Mouse (Mus musculus) limb, embryonic 15.5 days (tissue): Measurements from ENCODE around the gene Poldip3. TPM values are rescaled to one million over a fixed set of nuclear protein-coding genes. Genes with fewer than 3 reads are reported as not detected.

Experiments used
- ATAC-seq: fragments of 200-750 bp; cut with Nextera tagmentation; 2 replicates; pipeline ENCODE4 v1.8.0; 2017; ENCODE audit warnings: low read depth, moderate TSS enrichment; ENCODE audit not compliant: insufficient number of reproducible peaks, low FRiP score, low TSS enrichment
- H3K27ac ChIP-seq: fragments of 300-500 bp; sonication (generic); 2 replicates; pipeline ENCODE4 v1.5.1; 2015; ENCODE audit warnings: moderate library complexity, mild to moderate bottlenecking, inconsistent platforms
- H3K27me3 ChIP-seq: fragments of 300-500 bp; sonication (generic); 2 replicates; pipeline ENCODE4 v1.6.1; 2015; ENCODE audit warnings: inconsistent platforms
- H3K36me3 ChIP-seq: fragments of 300-500 bp; sonication (generic); 2 replicates; pipeline ENCODE4 v1.6.1; 2015; ENCODE audit warnings: inconsistent platforms
- H3K4me1 ChIP-seq: fragments of 300-500 bp; sonication (generic); 2 replicates; pipeline ENCODE4 v1.6.1; 2015; ENCODE audit warnings: inconsistent platforms
- H3K4me2 ChIP-seq: fragments of 300-500 bp; sonication (generic); 2 replicates; pipeline ENCODE4 v1.6.1; 2015; ENCODE audit warnings: mild to moderate bottlenecking, inconsistent platforms
- H3K4me3 ChIP-seq: fragments of 300-500 bp; sonication (generic); 2 replicates; pipeline ENCODE4 v1.5.1; 2015; ENCODE audit warnings: mild to moderate bottlenecking, inconsistent platforms
- H3K9ac ChIP-seq: fragments of 300-500 bp; sonication (generic); 2 replicates; pipeline ENCODE4 v1.6.1; 2015; ENCODE audit warnings: inconsistent platforms
- H3K9me3 ChIP-seq: fragments of 300-500 bp; sonication (generic); 2 replicates; pipeline ENCODE4 v1.6.1; 2016; ENCODE audit warnings: inconsistent platforms
- WGBS: fragments of 180-500 bp; shearing (Covaris S2); methylation state at CpG from one replicate; pipeline ENCODE4 v1.1.7; 2015; 5-methylcytosine and 5-hydroxymethylcytosine counted together
- polyA plus RNA-seq: library from polyadenylated mRNA; unstranded; fragments of >200 nt; fragmentation: Nextera tagmentation; extraction: Ambion mirVana; gene quantifications from 2 replicates; pipeline ENCODE4 v1.2.1, GENCODE M21; 2015

Poldip3 gene
- polyA plus RNA-seq: 134 and 137 TPM in 2 replicates

DNA sequence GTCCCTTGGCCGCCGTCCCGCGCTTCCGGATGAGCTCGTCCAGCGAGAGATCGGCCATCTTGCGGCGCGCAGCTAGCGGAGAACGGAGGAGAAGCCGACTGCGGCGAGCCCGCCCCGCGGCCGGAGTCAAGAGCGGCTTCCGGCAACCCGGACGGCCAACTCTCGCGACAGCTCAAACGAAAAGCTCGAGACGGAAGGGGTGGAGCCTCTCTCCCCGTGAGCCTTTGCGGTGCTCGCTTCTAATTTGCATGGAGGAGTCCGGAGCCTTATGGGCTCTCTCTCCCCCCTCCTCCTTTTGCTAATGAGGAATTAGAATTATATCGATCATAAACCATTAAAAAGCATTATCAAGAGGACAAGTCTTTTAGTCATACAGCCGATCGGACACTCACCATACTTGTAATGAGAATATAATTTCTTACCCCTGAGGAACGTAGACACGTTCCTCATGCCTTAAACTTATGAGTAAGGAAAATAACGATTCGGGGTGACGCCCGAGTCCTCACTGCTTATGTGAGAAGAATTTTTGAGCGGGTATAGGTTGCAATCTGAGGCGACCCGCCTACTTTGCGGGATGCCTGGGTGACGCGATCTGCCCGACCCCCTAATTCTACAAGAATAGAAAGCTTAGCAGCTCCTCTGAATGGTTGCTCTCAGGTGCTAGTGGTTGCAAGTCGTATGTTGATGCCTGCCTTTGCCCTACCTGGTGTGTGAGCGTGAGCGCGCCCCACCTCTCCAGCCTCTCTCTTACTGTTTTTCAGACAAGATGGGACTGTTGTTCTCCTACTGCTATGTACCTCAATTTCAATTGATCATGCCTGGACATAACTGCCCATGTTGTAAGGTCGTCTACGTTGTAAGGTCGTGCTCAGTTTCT is at the start of gene Poldip3:
Poldip3 (minus strand) TSS at position 189 of the 877 bp plus-strand sequence.
- ATAC-seq: peak; percentile 92

DNA sequence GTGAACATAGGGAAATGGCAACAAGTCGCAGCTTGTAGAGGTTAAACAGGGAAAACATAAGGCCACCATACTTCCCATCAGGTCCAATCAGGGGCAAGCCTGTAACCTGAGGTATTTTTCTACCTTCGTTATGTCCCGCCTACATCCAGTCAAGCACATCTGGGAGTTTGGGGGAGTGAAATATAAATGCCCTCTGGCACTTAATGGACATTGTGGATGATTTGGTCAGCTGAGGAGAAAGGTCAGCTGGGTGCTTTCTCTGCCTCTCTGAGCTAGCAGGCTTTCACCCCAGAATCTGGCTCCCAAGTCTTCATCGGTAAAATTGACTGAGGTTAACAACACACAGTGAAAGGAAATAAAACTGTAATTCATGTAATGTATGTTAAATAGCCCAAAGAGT is 44.2 kb upstream of the Poldip3 start:
- Histone ChIP-seq H3K9me3 (no peaks in the 10 kb centered on the region), H3K36me3 (no peaks in the 10 kb centered on the region), H3K4me1 (no peaks in the 10 kb centered on the region), H3K4me2 (no peak overlapping the region), H3K27ac (no peak overlapping the region), H3K27me3 (no peaks in the 10 kb centered on the region), H3K9ac (no peak overlapping the region), H3K4me3 (no peak overlapping the region)
- no peak for ATAC-seq
- WGBS: 91% methylated on average over 4 of the region's 4 CpGs

More for the DNA sequence above, at the start of gene Poldip3:
- Histone ChIP-seq H3K36me3 (peaks cover 30% of the 10 kb centered on the region), H3K4me2 (peak within 1 kb of the TSS; percentile 73), H3K4me3 (peak within 1 kb of the TSS; percentile 88), H3K4me1 (peaks cover 13% of the 10 kb centered on the region), H3K9me3 (no peaks in the 10 kb centered on the region), H3K27ac (peak within 1 kb of the TSS; percentile 98), H3K9ac (peak within 1 kb of the TSS; percentile 96), H3K27me3 (no peaks in the 10 kb centered on the region)
- under 1% methylated on average over 56 of the region's 56 CpGs for WGBS

DNA sequence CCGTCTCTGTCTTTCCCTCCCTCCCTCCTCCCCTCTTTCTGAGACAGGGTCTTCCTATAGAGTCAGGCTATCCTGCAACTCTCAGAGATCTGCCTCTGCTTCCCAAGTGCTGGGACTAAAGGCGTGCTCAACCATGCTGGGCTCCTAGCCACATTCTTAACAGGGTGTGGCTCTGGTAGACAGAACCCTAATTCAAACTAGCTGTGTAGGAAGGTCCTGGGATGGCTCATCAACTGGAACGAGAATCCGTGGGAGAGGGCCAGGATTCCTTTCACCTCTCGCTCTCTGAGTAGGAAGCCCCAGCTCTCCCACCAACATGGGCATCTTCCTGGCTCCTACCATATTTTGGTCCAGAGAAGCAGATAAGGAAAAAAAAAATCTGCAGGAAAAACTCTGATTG is 33.2 kb upstream of the Poldip3 start:
- Histone ChIP-seq H3K27me3 (no peaks in the 10 kb centered on the region), H3K4me3 (no peak overlapping the region), H3K4me1 (no peaks in the 10 kb centered on the region), H3K4me2 (no peak overlapping the region), H3K9ac (no peak overlapping the region), H3K9me3 (no peaks in the 10 kb centered on the region), H3K27ac (no peak overlapping the region), H3K36me3 (no peaks in the 10 kb centered on the region)
- no peak for ATAC-seq
- 53% methylated on average over 5 of the region's 5 CpGs for WGBS

DNA sequence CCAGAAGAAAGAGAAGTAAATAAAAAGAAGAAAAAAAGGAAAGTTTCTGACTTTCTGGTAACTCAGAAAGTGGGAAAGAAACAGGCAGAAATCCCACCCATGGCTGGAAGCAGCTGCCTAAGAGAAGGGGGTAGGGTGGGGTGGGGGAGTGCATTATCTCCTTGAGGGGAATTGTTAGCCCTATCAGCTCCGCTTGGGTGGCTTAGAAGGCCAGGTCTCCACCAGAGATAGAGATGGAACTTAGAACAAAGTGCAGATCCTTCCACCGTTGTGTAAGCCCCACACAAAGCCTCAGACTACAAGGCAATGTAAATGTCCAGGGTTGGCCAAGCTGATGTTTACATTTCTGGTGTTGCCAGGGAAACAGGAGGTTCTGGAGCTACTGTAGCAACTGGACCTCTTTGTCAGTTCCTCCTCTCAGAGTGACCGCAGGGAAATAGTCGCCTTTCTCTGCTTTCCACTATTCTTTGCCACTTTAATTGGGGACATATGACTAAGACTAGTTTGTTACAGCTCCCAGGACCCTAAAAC is 32.7 kb upstream of the Poldip3 start:
- H3K9me3 ChIP-seq: no peaks in the 10 kb centered on the region
- H3K4me1 ChIP-seq: no peaks in the 10 kb centered on the region
- ATAC-seq: no peak
- no peaks in the 10 kb centered on the region for H3K27me3 ChIP-seq
- no peak overlapping the region for H3K4me3 ChIP-seq
- H3K27ac ChIP-seq: no peak overlapping the region
- no peak overlapping the region for H3K4me2 ChIP-seq
- no peaks in the 10 kb centered on the region for H3K36me3 ChIP-seq
- WGBS: 60% methylated on average over 4 of the region's 4 CpGs
- H3K9ac ChIP-seq: no peak overlapping the region

DNA sequence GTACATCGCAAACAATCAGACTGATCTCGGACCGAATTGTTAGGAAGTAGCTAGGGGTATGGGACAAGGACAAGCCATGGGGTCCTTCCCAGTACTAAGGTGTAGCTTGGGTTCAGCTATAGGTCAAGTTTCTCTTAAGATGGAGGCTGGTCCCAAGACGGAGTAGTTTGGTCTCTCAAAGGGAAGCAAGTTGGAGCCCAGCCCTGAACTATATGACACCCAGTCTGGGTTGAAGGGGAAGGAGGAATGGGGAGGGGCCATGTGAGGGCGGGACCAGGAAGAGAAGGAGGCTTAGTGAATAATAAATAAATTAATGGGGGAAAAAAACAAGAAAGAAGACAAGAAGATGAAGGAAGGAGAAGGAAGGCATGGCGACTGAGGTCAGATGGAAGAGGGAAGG is 30.8 kb upstream of the Poldip3 start:
- ATAC-seq: no peak

DNA sequence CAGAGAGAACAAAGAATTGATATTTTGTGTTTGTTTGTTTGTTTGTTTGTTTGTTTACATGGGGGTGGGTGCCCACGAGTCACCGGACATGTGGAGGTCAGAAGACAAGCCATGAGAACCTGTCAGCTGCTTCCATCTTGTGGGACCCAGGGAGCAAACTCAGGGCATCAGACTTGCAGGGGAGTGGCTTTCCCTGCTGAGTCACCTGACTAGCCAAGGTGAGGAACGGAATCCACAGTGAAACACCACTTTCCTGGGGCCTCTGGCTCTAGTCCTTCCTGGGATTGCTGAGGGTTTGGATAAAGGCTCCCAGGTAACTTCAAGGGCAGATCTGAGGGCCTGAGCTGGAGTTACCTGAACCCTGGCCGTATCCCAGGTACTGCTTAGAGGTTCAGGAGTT is 27.5 kb upstream of the Poldip3 start:
- H3K4me2 ChIP-seq: no peak overlapping the region
- no peaks in the 10 kb centered on the region for H3K36me3 ChIP-seq
- ATAC-seq: no peak
- no peak overlapping the region for H3K9ac ChIP-seq
- 80% methylated on average over 4 of the region's 4 CpGs for WGBS
- H3K9me3 ChIP-seq: no peaks in the 10 kb centered on the region
- H3K27ac ChIP-seq: no peak overlapping the region
- no peaks in the 10 kb centered on the region for H3K27me3 ChIP-seq
- H3K4me3 ChIP-seq: no peak overlapping the region
- peaks cover 9% of the 10 kb centered on the region for H3K4me1 ChIP-seq

More for the DNA sequence above, 30.8 kb upstream of the Poldip3 start:
- Histone ChIP-seq H3K9me3 (no peaks in the 10 kb centered on the region), H3K4me1 (no peaks in the 10 kb centered on the region), H3K36me3 (no peaks in the 10 kb centered on the region), H3K27me3 (no peaks in the 10 kb centered on the region), H3K27ac (no peak overlapping the region), H3K9ac (no peak overlapping the region), H3K4me3 (no peak overlapping the region), H3K4me2 (no peak overlapping the region)
- WGBS: 84% methylated on average over 6 of the region's 6 CpGs

DNA sequence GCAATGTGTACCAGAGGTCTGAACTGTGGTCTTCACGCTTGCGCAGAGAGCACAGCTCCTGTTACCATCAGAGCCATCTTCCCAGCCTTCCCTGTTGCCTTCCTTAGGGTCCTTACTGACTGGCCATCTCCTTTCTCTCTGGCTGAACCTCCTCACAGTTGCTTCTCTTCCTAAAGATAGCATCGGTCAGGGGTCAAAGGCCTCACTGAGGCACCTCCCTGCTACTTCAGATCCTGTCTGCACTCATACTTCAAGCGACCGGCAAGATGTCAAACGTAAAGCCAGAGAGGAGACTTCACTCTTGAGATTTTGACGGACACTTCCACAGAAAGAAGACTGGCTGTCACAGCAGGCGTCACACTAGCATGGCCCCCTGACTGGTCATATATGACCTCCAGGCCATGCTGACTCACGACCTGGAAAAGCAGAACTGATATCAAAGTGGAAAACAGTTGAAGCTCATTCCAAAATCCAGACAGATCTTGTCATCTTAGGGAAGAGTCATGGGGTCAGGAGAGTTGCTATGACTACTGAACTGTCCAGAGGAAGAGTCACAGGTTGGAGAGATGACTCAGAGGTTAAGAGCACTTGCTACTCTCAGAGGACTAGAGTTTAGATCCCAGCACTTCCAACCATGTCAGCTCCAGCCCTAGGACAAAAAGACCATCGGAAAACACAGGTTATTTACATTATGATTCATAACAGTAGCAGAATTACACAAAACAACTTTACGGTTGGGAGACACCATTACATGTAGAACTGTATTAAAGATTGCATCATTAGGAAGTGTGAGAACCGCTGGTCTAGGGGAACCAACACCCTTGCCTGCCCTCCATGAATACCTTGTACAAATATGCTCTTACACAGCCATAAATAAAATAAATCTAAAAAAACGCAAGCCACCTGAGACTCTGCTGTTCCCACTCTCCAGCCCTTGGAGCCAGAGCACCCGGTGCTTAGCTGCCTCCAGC is 25.0 kb upstream of the Poldip3 start:
- no peak overlapping the region for H3K4me2 ChIP-seq
- 91% methylated on average over 14 of the region's 14 CpGs for WGBS
- no peak overlapping the region for H3K27ac ChIP-seq
- H3K4me1 ChIP-seq: peaks cover 31% of the 10 kb centered on the region
- H3K9me3 ChIP-seq: no peaks in the 10 kb centered on the region
- H3K36me3 ChIP-seq: no peaks in the 10 kb centered on the region
- H3K27me3 ChIP-seq: no peaks in the 10 kb centered on the region
- no peak overlapping the region for H3K4me3 ChIP-seq
- H3K9ac ChIP-seq: no peak overlapping the region
- ATAC-seq: no peak

DNA sequence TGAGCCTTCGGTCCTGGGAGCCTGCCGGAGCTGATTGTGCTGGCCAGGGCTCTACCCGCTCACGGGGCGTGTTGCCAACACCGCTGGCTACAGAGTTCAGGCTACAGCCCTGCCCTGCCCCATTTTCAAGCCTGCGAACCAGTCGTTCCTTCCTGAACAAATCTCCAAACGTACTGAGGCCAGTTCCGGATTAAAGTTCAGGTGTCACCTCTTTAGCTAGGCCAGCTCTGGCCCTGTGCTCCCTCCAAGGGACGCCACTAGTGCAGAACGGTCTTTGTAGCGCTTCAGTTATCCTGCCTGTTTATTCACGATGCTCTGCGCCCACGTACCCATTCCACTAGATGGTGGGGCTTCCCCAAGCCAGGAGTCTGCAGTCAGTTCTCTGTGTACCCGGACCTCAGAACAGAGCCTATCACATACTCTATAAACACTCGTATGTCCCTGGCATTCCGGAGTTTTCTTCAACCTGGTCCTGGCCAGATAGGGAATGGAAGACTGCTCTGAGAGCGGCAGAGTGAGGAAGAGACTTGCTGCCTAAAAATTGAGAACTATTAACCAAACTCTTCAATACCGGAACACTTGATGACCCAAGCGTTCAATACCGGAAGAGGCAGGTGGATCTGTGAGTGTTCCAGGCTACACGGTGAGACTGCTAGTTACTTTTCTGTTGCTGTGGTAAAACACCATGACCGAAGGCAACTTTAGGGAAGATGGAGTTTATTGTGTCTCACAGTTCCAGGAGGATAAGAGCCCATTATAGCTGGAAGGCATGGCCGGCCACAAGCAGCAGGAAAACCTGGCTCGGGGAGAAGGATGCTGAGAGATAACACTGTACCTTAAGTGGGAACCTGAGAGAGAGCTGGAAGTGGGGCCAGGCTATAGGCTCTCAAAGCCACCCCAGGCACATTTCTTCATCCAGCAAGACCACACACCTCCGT is 23.6 kb upstream of the Poldip3 start, which contains the start of gene Cyb5r3:
Cyb5r3 (minus strand) TSS at position 101 of the 938 bp plus-strand sequence.
- Histone ChIP-seq H3K36me3 (no peaks in the 10 kb centered on the region), H3K27me3 (no peaks in the 10 kb centered on the region), H3K9ac (peak within 1 kb of the TSS; percentile 75), H3K9me3 (no peaks in the 10 kb centered on the region), H3K27ac (peak within 1 kb of the TSS; percentile 91), H3K4me3 (peak within 1 kb of the TSS; percentile 82), H3K4me2 (peak within 1 kb of the TSS; percentile 78), H3K4me1 (peaks cover 44% of the 10 kb centered on the region)
- peak; percentile 58 for ATAC-seq
- 35% methylated on average over 28 of the region's 28 CpGs for WGBS

DNA sequence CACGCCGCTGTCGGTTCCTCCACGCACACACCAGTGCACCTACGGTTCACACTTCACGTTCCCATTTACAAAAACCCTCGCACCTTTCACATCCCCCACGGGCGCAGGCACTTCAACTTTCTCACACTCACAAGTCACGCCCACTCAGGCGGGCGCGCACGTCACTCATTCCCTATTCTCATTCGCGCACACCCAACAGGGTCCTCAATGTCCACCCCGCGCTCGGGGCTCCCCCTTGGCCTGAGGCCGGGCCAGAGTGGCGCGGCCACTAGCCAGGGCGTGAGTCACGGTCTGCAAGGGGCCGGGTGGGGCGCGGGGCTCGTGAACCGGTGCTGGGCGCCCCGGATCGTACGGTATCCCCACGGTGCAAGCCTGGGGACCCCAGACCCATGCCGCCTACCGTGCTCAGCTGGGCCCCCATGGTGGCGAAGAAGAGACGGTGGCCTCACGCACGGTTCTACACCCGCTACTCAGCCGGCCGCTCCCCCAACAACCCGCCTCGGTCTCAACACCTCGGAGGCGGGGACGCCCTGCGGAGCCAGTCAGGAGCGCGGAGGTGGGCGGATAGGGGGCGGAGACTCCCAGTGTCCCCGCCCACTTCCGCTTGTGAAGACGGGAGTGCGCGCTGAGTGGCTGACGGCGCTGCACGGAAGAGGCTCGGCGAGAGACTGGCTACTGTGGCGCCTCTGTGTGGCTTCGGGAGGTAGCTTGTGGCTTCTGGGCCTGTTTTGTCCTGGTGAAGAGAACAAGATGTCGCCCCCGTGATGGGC is 22.7 kb upstream of the Poldip3 start:
- Histone ChIP-seq H3K27ac (peak overlapping the region; percentile 91), H3K4me1 (peaks cover 50% of the 10 kb centered on the region), H3K36me3 (no peaks in the 10 kb centered on the region), H3K4me3 (peak overlapping the region; percentile 82), H3K9me3 (no peaks in the 10 kb centered on the region), H3K27me3 (no peaks in the 10 kb centered on the region), H3K4me2 (peak overlapping the region; percentile 78), H3K9ac (peak overlapping the region; percentile 75)
- WGBS: under 1% methylated on average over 67 of the region's 67 CpGs
- ATAC-seq: peak; percentile 95

DNA sequence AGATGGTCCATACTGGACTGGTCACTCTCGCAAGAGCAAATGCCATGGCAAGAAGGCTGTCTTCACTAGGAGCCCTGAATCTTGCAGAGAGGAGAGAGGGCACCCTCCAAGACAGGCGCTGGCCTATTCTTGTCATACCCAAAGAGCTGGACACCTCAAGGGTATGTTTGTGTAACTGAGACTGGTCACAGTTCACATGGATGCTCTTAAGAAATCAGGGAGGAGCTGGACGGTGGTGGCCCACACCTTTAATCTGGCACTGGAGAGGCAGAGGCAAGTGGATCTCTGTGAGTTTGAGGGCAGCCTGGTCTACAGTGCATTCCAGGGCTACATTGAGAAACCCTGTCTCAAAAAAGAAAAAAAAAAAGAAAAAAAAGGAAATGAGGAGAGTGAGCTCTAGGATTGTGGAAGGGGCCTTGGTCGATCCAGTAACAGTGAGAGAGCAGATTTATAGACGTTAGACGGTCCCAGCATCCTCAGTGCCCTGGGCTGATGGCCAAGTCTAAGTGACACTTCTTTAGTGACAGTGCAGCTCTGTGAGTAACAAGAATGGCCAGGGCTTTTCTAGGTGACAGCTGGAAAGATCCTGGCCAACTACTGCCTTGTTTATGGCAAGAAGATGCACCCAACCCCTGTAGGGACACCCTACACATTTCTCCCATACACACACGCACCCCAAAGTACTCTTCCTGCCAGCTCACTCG is 21.9 kb upstream of the Poldip3 start:
- Histone ChIP-seq H3K36me3 (no peaks in the 10 kb centered on the region), H3K4me1 (peaks cover 56% of the 10 kb centered on the region), H3K9ac (peak overlapping the region; percentile 75), H3K4me2 (peak overlapping the region; percentile 78), H3K9me3 (no peaks in the 10 kb centered on the region), H3K4me3 (peak overlapping the region; percentile 82), H3K27ac (peak overlapping the region; percentile 91; the same call in 1 of the 2 replicates), H3K27me3 (no peaks in the 10 kb centered on the region)
- 39% methylated on average over 8 of the region's 8 CpGs for WGBS
- no peak for ATAC-seq
